Mouse (Mus musculus) lung, embryonic 14.5 days (tissue): ENCODE measurements at regions not wholly inside any gene's neighbourhood (a gene's known extent, or its start where the extent isn't known, plus 50 kb on each side); places are given as distances from the start of the nearest gene placed in this dataset.
A peak's percentile ranks its signal among the peaks of the same experiment; 100 is the strongest.

Source experiments
- ATAC-seq: fragments of 200-750 bp; cut with Nextera tagmentation; 2 replicates; pipeline ENCODE4 v1.8.0; 2017; ENCODE audit warnings: mild to moderate bottlenecking, moderate TSS enrichment, moderate library complexity; ENCODE audit not compliant: insufficient read depth
- DNase-seq: peaks from one replicate; pipeline ENCODE4 v3.0.0-alpha.2; 2015
- H3K27ac ChIP-seq: fragments of 300-500 bp; sonication (generic); 2 replicates; pipeline ENCODE4 v1.5.1; 2014; ENCODE audit warnings: low read depth, mild to moderate bottlenecking, moderate library complexity
- H3K27me3 ChIP-seq: fragments of 300-500 bp; sonication (generic); 2 replicates; pipeline ENCODE4 v1.6.1; 2014; ENCODE audit warnings: low read length, control low read depth; ENCODE audit not compliant: insufficient read depth
- H3K36me3 ChIP-seq: fragments of 300-500 bp; sonication (generic); 2 replicates; pipeline ENCODE4 v1.6.1; 2014; ENCODE audit warnings: control low read depth; ENCODE audit not compliant: insufficient read depth
- H3K4me1 ChIP-seq: fragments of 300-500 bp; sonication (generic); 2 replicates; pipeline ENCODE4 v1.6.1; 2014; ENCODE audit warnings: antibody characterized with exemption, control low read depth; ENCODE audit not compliant: insufficient read depth
- H3K4me2 ChIP-seq: fragments of 300-500 bp; sonication (generic); 2 replicates; pipeline ENCODE4 v1.6.1; 2014; ENCODE audit warnings: mild to moderate bottlenecking
- H3K4me3 ChIP-seq: fragments of 300-500 bp; sonication (generic); 2 replicates; pipeline ENCODE4 v1.5.1; 2014; ENCODE audit warnings: low read depth, low read length
- H3K9ac ChIP-seq: fragments of 300-500 bp; sonication (generic); 2 replicates; pipeline ENCODE4 v1.6.1; 2014
- H3K9me3 ChIP-seq: fragments of 300-500 bp; sonication (generic); 2 replicates; pipeline ENCODE4 v1.6.1; 2016; ENCODE audit warnings: low read depth, low read length, control low read depth
- CTCF ChIP-seq: IDR thresholded peaks from 2 replicates; pipeline ENCODE4 v1.5.1; 2016; ENCODE audit warnings: antibody characterized with exemption, low read depth
- WGBS: fragments of 180-500 bp; shearing (Covaris S2); extraction: QIAGEN DNeasy Blood & Tissue Kit; methylation state at CpG from one replicate; pipeline ENCODE4 v1.1.7; 2014; 5-methylcytosine and 5-hydroxymethylcytosine counted together

DNA sequence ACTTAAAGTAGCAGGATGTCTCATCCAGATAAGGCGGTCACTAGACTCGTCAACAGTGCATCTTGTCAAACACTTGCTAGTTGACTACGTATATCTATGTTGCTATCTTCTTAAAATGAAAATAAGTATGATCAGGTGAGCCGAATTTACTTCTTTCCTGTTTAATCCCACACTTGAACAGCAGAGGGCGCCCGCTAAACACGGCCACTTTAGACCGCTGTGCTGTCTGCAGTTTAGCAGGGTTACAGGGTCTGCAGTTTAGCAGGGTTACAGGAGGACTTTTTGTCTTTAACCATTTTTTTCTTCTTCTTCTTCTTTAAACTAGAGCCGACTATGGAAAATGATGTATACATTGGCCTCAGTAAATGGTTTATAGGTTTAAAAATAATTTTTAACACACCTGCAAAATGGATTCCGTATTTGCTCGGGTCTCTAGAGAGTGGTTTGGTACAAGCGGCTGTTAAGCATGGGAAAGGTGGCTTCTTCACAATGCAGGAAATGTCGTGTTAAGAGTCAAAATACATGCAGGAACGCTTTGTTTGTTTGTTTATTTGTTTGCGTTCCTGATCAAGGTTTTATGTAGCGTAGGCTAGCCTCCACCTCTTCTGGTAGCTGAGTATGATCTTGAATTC, 323.2 kb downstream of the Chl1 start:
- 40% methylated on average over 16 of the region's 16 CpGs for WGBS
- no peak overlapping the region for H3K9ac ChIP-seq
- H3K36me3 ChIP-seq: no peaks in the 10 kb centered on the region
- DNase-seq (peak; percentile 87), ATAC-seq (peak; percentile 80; the same call in 1 of the 2 replicates)
- no peak overlapping the region for H3K4me2 ChIP-seq
- TF ChIP-seq CTCF: peak; percentile 85
- H3K27me3 ChIP-seq: no peaks in the 10 kb centered on the region
- H3K4me1 ChIP-seq: no peaks in the 10 kb centered on the region
- no peak overlapping the region for H3K4me3 ChIP-seq
- no peaks in the 10 kb centered on the region for H3K9me3 ChIP-seq
- no peak overlapping the region for H3K27ac ChIP-seq

DNA sequence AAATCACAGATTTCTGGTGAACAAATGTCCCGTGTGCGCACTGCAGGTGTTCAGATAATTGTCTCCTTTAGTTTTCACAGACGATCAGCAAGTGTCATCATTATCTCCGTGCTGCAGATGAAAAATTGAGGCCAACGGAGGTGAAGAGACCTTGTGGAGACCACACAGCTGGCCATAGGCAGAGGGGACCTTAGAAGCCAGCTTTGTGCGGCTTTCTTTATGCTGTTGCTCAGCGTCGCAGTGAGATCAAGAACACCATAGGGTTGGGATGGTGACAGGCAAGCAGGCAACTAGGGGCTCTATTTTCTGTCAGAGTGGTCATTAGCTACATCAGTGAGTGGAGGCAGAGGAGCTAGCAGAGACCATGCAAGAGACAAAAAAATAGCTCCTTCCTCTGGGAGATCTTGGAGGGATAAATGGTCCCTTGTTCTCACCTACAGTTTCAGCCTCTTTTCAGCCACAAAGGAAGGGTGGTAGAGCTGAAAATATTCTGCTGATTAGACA, 324.4 kb downstream of the Chl1 start:
- TF ChIP-seq CTCF: no peak
- ATAC-seq (no peak), DNase-seq (no peak)
- Histone ChIP-seq H3K4me1 (no peaks in the 10 kb centered on the region), H3K27me3 (no peaks in the 10 kb centered on the region), H3K4me2 (no peak overlapping the region), H3K27ac (no peak overlapping the region), H3K36me3 (no peaks in the 10 kb centered on the region), H3K4me3 (no peak overlapping the region), H3K9me3 (no peaks in the 10 kb centered on the region), H3K9ac (no peak overlapping the region)
- WGBS: 60% methylated on average over 8 of the region's 8 CpGs

DNA sequence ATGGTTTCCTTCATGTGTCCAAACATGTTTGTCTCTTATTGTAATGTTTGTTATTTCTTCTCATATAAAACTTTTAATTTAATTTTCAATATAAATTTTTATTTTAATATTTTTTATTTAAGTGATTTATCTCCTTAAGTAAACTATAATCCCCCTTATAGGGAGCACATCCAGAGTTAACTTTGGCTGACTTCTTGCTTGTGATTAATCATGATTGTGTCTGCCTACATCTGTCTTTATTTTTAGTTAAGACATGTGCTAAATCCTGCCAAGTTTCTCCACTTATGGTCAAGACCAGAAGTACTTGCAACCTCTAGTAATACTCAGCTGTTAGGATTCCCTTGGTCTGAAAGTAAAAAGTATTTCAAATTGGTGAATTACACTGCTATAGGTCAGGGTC, 349.4 kb downstream of the Chl1 start:
- Histone ChIP-seq H3K9me3 (no peaks in the 10 kb centered on the region), H3K9ac (no peak overlapping the region), H3K36me3 (no peaks in the 10 kb centered on the region), H3K27me3 (no peaks in the 10 kb centered on the region), H3K4me3 (no peak overlapping the region), H3K27ac (no peak overlapping the region), H3K4me1 (no peaks in the 10 kb centered on the region), H3K4me2 (no peak overlapping the region)
- ATAC-seq: no peak
- TF ChIP-seq CTCF: no peak
- DNase-seq: peak; percentile 51

DNA sequence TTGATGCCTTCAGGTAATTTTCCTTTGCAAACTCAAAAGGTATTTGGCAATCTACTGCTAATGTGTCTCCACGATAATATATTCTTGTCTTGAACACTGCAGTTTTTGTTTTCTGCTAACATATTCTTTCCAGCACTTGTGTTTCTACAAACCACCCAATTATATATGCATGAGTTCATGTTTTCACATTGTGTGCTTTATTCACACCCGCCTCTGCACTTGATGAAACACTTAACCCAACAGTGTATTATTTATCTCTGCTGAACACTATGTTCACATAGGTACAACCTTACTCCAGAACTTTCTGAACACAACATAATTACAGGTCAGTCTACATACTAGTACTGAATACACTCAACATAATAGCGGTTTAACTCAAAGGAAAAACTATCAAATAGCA, 383.1 kb downstream of the Chl1 start:
- Histone ChIP-seq H3K4me1 (no peaks in the 10 kb centered on the region), H3K27me3 (no peaks in the 10 kb centered on the region), H3K4me2 (no peak overlapping the region), H3K36me3 (no peaks in the 10 kb centered on the region), H3K4me3 (no peak overlapping the region), H3K9me3 (no peaks in the 10 kb centered on the region), H3K9ac (no peak overlapping the region), H3K27ac (no peak overlapping the region)
- 75% methylated on average over 3 of the region's 3 CpGs for WGBS
- DNase-seq: no peak
- ATAC-seq: no peak
- TF ChIP-seq CTCF: no peak

DNA sequence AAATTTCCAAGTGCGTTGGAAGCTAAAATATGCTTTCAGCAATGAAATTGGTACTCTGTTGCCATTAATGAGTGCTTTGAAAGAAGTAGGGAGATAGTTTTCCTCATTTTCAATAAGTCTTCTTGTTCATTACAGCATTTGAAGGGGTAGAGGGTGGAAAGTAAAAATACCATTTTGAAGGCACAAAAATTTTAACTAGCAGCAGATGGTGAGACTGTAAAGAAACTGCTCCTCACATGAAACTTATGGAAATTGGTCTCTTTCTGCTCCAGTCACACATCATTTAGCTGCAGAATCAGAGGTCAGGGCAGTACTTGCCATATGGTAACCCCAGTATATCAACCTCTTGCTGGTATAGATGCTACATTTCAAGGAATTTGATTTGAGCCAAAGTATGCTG, 414.1 kb downstream of the Chl1 start:
- Histone ChIP-seq H3K27me3 (no peaks in the 10 kb centered on the region), H3K27ac (no peak overlapping the region), H3K9ac (no peak overlapping the region), H3K36me3 (no peaks in the 10 kb centered on the region), H3K9me3 (no peaks in the 10 kb centered on the region), H3K4me3 (no peak overlapping the region), H3K4me1 (no peaks in the 10 kb centered on the region), H3K4me2 (no peak overlapping the region)
- DNase-seq (no peak), ATAC-seq (no peak)
- TF ChIP-seq CTCF: no peak
- 82% methylated on average over 1 of the region's 1 CpGs for WGBS

DNA sequence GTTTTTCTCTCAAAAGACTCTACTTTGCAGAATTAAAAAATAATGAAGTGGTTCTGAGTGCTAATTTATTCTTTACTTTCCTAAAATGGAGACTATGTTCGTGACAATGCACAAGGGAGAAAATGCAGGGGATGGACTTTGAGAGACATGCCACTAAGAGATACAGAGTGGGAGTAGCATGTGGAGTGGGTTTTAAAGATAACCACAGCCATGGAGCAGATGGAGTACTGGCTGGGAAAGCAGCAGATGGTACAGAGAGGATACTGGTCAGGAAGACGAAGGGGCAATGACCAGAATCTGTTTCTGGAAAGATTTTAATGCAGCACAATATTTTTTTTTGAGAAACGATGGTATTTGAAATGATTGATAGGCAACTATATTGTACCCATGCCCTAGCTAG, 416.7 kb downstream of the Chl1 start:
- no peak overlapping the region for H3K9ac ChIP-seq
- H3K4me2 ChIP-seq: no peak overlapping the region
- no peak overlapping the region for H3K27ac ChIP-seq
- no peak for ATAC-seq
- H3K9me3 ChIP-seq: no peaks in the 10 kb centered on the region
- no peaks in the 10 kb centered on the region for H3K4me1 ChIP-seq
- H3K36me3 ChIP-seq: no peaks in the 10 kb centered on the region
- TF ChIP-seq CTCF: no peak
- DNase-seq: no peak
- no peaks in the 10 kb centered on the region for H3K27me3 ChIP-seq
- H3K4me3 ChIP-seq: no peak overlapping the region
- WGBS: 76% methylated on average over 3 of the region's 3 CpGs

DNA sequence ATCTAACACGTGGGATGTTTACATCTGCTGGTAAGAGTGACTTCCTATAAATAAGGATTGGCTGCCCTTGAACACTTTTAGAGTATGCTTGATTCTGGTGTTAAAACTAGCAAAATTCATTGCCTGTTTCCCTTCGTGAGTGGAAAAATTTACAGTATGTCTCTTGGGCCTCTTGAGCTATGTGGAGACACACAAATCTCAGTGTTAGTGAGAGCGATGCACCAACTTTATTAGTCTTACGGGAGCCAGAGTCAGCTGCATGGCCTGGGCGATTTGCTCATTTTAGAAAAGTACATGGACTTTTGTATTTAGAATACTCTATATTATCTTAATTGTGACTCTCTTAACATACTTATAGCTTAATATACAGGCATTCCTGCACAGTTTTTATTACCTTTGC, 430.0 kb downstream of the Chl1 start:
- no peak for TF ChIP-seq CTCF
- Histone ChIP-seq H3K4me2 (no peak overlapping the region), H3K27ac (no peak overlapping the region), H3K36me3 (no peaks in the 10 kb centered on the region), H3K4me3 (no peak overlapping the region), H3K27me3 (no peaks in the 10 kb centered on the region), H3K4me1 (no peaks in the 10 kb centered on the region), H3K9ac (no peak overlapping the region), H3K9me3 (no peaks in the 10 kb centered on the region)
- 75% methylated on average over 5 of the region's 5 CpGs for WGBS
- ATAC-seq (no peak), DNase-seq (no peak)

DNA sequence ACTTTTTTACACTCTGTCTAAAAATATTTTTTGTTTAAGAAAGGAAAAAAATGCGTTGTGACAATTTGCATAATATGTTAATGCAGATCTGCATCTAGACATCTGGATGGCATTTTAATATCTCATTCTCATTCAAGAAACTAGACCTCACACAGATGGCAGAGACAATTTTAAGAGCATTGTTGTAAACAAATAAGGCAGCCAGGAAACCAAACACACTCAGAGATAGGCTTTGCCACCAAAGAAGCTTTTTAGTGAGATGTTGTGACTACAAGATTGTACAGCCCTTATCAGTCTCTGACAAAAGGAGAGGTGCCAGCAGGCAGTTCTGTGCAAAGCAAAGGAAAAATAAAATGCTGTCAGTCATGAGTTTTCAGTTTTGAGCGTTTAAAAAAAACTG, 434.0 kb downstream of the Chl1 start:
- ATAC-seq (no peak), DNase-seq (no peak)
- no peak for TF ChIP-seq CTCF
- H3K27me3 ChIP-seq: no peaks in the 10 kb centered on the region
- no peak overlapping the region for H3K4me2 ChIP-seq
- H3K27ac ChIP-seq: no peak overlapping the region
- WGBS: 42% methylated on average over 2 of the region's 2 CpGs
- H3K36me3 ChIP-seq: no peaks in the 10 kb centered on the region
- H3K9me3 ChIP-seq: no peaks in the 10 kb centered on the region
- H3K9ac ChIP-seq: no peak overlapping the region
- H3K4me1 ChIP-seq: no peaks in the 10 kb centered on the region
- H3K4me3 ChIP-seq: no peak overlapping the region
